Mouse (Mus musculus) splenic B cell, adult 2 months (primary cell): ENCODE results near the gene Rb1.

Experiments
- DNase-seq: peaks from one replicate; pipeline ENCODE4 v3.0.0-alpha.2; 2011; ENCODE audit warnings: low read depth, low spot score
- H3K27me3 ChIP-seq: 2 replicates; pipeline ENCODE4 v1.6.1; 2012; ENCODE audit warnings: mild to moderate bottlenecking, low read length, moderate library complexity, mixed read lengths; ENCODE audit not compliant: control insufficient read depth, poor library complexity, insufficient read depth, severe bottlenecking
- H3K36me3 ChIP-seq: 2 replicates; pipeline ENCODE4 v1.6.1; 2012; ENCODE audit warnings: mild to moderate bottlenecking, low read length, moderate library complexity, mixed read lengths; ENCODE audit not compliant: control insufficient read depth, poor library complexity, insufficient read depth, severe bottlenecking

Rb1 gene

GRCm38 (mm10) chr14:73322142-73322541, 3.5 kb downstream of the Rb1 start:
- no peak for DNase-seq
- Histone ChIP-seq H3K27me3 (no peaks in the 10 kb centered on the region), H3K36me3 (peaks cover 3% of the 10 kb centered on the region; the same call in 1 of the 2 replicates)

- no peak for DNase-seq
- no peaks in the 10 kb centered on the region for H3K27me3 ChIP-seq
- H3K36me3 ChIP-seq = peaks cover 3% of the 10 kb centered on the region; the same call in 1 of the 2 replicates
These were observed 8.7 kb downstream of the Rb1 start for GRCm38 (mm10) chr14:73316933-73317332.

- DNase-seq = no peak
- Histone ChIP-seq H3K27me3 (no peaks in the 10 kb centered on the region), H3K36me3 (0 out of 2 replicates have a peak, but pooled peaks cover 2% of the 10 kb centered on the region)
These were observed 11.8 kb downstream of the Rb1 start for GRCm38 (mm10) chr14:73313864-73314263.

GRCm38 (mm10) chr14:73313396-73313795, 12.2 kb downstream of the Rb1 start:
- no peaks in the 10 kb centered on the region for H3K36me3 ChIP-seq
- no peaks in the 10 kb centered on the region for H3K27me3 ChIP-seq
- no peak for DNase-seq

GRCm38 (mm10) chr14:73312909-73313308, 12.7 kb downstream of the Rb1 start:
- Histone ChIP-seq H3K27me3 (no peaks in the 10 kb centered on the region), H3K36me3 (no peaks in the 10 kb centered on the region)
- no peak for DNase-seq

- no peaks in the 10 kb centered on the region for H3K27me3 ChIP-seq
- DNase-seq = no peak
- no peaks in the 10 kb centered on the region for H3K36me3 ChIP-seq
These were observed 18.1 kb downstream of the Rb1 start for GRCm38 (mm10) chr14:73307490-73307889.

GRCm38 (mm10) chr14:73303193-73303592, 22.4 kb downstream of the Rb1 start:
- peak; percentile 78 for DNase-seq
- Histone ChIP-seq H3K36me3 (no peaks in the 10 kb centered on the region), H3K27me3 (no peaks in the 10 kb centered on the region)

- H3K27me3 ChIP-seq = no peaks in the 10 kb centered on the region
- DNase-seq = no peak
- no peaks in the 10 kb centered on the region for H3K36me3 ChIP-seq
These were observed 23.8 kb downstream of the Rb1 start for GRCm38 (mm10) chr14:73301856-73302255.

- Histone ChIP-seq H3K27me3 (no peaks in the 10 kb centered on the region), H3K36me3 (peaks cover 9% of the 10 kb centered on the region; the same call in 1 of the 2 replicates)
- no peak for DNase-seq
These were observed 30.1 kb downstream of the Rb1 start for GRCm38 (mm10) chr14:73295512-73295911.

- Histone ChIP-seq H3K27me3 (no peaks in the 10 kb centered on the region), H3K36me3 (peaks cover 9% of the 10 kb centered on the region; the same call in 1 of the 2 replicates)
- DNase-seq = no peak
These were observed 32.0 kb downstream of the Rb1 start for GRCm38 (mm10) chr14:73293616-73294015.

GRCm38 (mm10) chr14:73292434-73292833, 33.2 kb downstream of the Rb1 start:
- DNase-seq = no peak
- Histone ChIP-seq H3K36me3 (peaks cover 9% of the 10 kb centered on the region; the same call in 1 of the 2 replicates), H3K27me3 (no peaks in the 10 kb centered on the region)

GRCm38 (mm10) chr14:73289915-73290314, 35.7 kb downstream of the Rb1 start:
- H3K36me3 ChIP-seq = 0 out of 2 replicates have a peak, but pooled peaks cover 9% of the 10 kb centered on the region
- DNase-seq = no peak
- no peaks in the 10 kb centered on the region for H3K27me3 ChIP-seq

- DNase-seq = no peak
- Histone ChIP-seq H3K36me3 (peaks cover 6% of the 10 kb centered on the region; the same call in 1 of the 2 replicates), H3K27me3 (no peaks in the 10 kb centered on the region)
These were observed 44.6 kb downstream of the Rb1 start for GRCm38 (mm10) chr14:73280996-73281395.

- Histone ChIP-seq H3K36me3 (peaks cover 5% of the 10 kb centered on the region; the same call in 1 of the 2 replicates), H3K27me3 (no peaks in the 10 kb centered on the region)
- no peak for DNase-seq
These were observed 46.5 kb downstream of the Rb1 start for GRCm38 (mm10) chr14:73279096-73279495.

- H3K36me3 ChIP-seq = peaks cover 3% of the 10 kb centered on the region; the same call in 1 of the 2 replicates
- H3K27me3 ChIP-seq = no peaks in the 10 kb centered on the region
- DNase-seq = no peak
These were observed 53.8 kb downstream of the Rb1 start for GRCm38 (mm10) chr14:73271807-73272206.

GRCm38 (mm10) chr14:73266166-73266565, 59.5 kb downstream of the Rb1 start:
- Histone ChIP-seq H3K36me3 (0 out of 2 replicates have a peak, but pooled peaks cover 6% of the 10 kb centered on the region), H3K27me3 (no peaks in the 10 kb centered on the region)
- DNase-seq = peak; percentile 61
